Mouse (Mus musculus) stomach, postnatal 0 days (tissue): ENCODE results near the gene Fars2. TPM values are rescaled to one million over a fixed set of nuclear protein-coding genes. Genes with fewer than 3 reads are reported as not detected.

Experiments used
- ATAC-seq: fragments of 200-750 bp; cut with Nextera tagmentation; 2 replicates; pipeline ENCODE4 v1.8.0; 2017; ENCODE audit not compliant: low FRiP score, low TSS enrichment
- DNase-seq: peaks from one replicate; pipeline ENCODE4 v3.0.0-alpha.2; 2016; ENCODE audit warnings: low spot score
- H3K27ac ChIP-seq: fragments of 300-500 bp; sonication (generic); replicated peaks from 2 replicates; pipeline ENCODE4 v1.5.1; 2014; ENCODE audit warnings: mild to moderate bottlenecking, control low read depth
- H3K27me3 ChIP-seq: fragments of 300-500 bp; sonication (generic); 2 replicates; pipeline ENCODE4 v1.6.1; 2014; ENCODE audit warnings: low read length; ENCODE audit not compliant: control insufficient read depth, insufficient read depth
- H3K36me3 ChIP-seq: fragments of 300-500 bp; sonication (generic); 2 replicates; pipeline ENCODE4 v1.6.1; 2014; ENCODE audit warnings: low read length, mixed read lengths; ENCODE audit not compliant: control insufficient read depth, insufficient read depth
- H3K4me1 ChIP-seq: fragments of 300-500 bp; sonication (generic); replicated peaks from 2 replicates; pipeline ENCODE4 v1.6.1; 2014; ENCODE audit warnings: antibody characterized with exemption; ENCODE audit not compliant: control insufficient read depth, insufficient read depth
- H3K4me2 ChIP-seq: fragments of 300-500 bp; sonication (generic); replicated peaks from 2 replicates; pipeline ENCODE4 v1.6.1; 2014; ENCODE audit warnings: low read depth, mild to moderate bottlenecking, control low read depth, moderate library complexity
- H3K4me3 ChIP-seq: fragments of 300-500 bp; sonication (generic); 2 replicates; pipeline ENCODE4 v1.5.1; 2014; ENCODE audit warnings: low read depth, low read length, control low read depth
- H3K9ac ChIP-seq: fragments of 300-500 bp; sonication (generic); 2 replicates; pipeline ENCODE4 v1.6.1; 2014; ENCODE audit warnings: mild to moderate bottlenecking, low read length, control low read depth, mixed read lengths
- H3K9me3 ChIP-seq: fragments of 300-500 bp; sonication (generic); 2 replicates; pipeline ENCODE4 v1.6.1; 2016; ENCODE audit warnings: low read length; ENCODE audit not compliant: control insufficient read depth
- CTCF ChIP-seq: IDR thresholded peaks from 2 replicates; pipeline ENCODE4 v1.5.1; 2016; ENCODE audit warnings: antibody characterized with exemption, low read depth, mild to moderate bottlenecking, moderate library complexity
- EP300 ChIP-seq: optimal IDR thresholded peaks from 2 replicates; pipeline ENCODE3; 2016; ENCODE audit warnings: antibody characterized with exemption
- WGBS: fragments of 180-500 bp; shearing (Covaris S2); extraction: QIAGEN DNeasy Blood & Tissue Kit; methylation state at CpG from one replicate; pipeline ENCODE4 v1.1.7; 2014; 5-methylcytosine and 5-hydroxymethylcytosine counted together
- polyA plus RNA-seq: library from polyadenylated mRNA; unstranded; fragments of >200 nt; fragmentation: Nextera tagmentation; extraction: Ambion mirVana; gene quantifications from 2 replicates; pipeline ENCODE4 v1.2.1, GENCODE M21; 2015

Gene Fars2
- polyA plus RNA-seq, 1 experiment from 2014 or later, result 31.7 TPM

DNA sequence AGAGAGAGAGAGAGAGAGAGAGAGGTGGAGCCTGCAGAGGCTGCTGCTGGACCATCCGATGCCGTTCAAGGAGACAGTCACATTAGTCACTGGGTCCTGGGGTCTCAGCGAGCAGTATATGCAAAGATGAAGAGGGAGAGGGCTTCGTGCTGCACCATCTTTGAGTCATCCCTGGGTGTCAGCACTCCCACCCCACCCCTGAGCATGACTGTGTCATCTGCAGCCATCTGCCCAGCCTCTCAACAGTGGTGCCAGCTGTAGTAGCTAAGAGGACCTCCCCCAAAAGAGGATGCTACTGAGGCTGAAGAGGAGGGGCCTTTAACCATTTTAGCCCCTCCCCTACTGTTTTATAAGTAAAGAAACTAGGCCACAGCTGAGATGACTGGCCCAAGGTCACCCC lies 459.6 kb downstream of the Fars2 start:
- H3K36me3 ChIP-seq, result no peaks in the 10 kb centered on the region
- H3K27me3 ChIP-seq, result no peaks in the 10 kb centered on the region
- 47% methylated on average over 4 of the region's 4 CpGs for WGBS
- DNase-seq, result no peak
- H3K27ac ChIP-seq, result no peak overlapping the region
- H3K4me2 ChIP-seq, result no peak overlapping the region
- H3K4me3 ChIP-seq, result no peak overlapping the region
- no peak for ATAC-seq
- TF ChIP-seq CTCF, result no peak
- no peak for TF ChIP-seq EP300
- no peaks in the 10 kb centered on the region for H3K4me1 ChIP-seq
- H3K9me3 ChIP-seq, result no peaks in the 10 kb centered on the region
- no peak overlapping the region for H3K9ac ChIP-seq

DNA sequence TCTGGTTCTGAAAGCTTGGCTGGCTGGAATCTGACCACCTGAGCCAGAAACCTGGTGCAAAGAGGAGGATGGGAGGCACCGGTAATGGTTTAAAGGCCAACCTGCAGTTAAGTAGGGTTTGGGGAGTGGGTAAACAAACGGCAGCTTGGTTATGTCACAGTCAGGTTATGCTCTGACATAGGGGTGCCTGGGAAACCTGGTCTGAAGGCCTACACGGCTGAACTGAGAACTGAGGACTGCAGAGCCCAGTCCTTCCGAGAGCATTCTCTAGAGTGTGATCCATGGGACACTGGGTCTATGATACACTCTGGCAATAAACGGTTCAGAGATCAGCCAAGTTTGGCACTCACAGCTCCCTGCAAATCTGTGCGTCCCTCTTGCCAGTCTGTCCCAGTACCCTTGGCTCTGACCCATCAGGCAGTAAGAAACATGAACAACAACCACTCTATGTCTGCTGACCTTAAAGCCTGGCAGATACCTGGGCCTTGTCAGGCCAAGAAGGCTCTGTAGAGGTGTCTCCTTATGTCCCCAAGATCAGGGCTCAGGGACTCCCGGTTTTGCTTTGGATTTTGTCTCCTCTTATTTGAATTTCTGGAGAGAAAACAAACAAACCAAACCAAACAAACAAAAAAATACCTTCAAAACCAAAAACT lies 460.8 kb downstream of the Fars2 start:
- WGBS, result 36% methylated on average over 7 of the region's 7 CpGs
- H3K9ac ChIP-seq, result no peak overlapping the region
- H3K9me3 ChIP-seq, result no peaks in the 10 kb centered on the region
- peak overlapping the region; percentile 65; the same call in 1 of the 2 replicates for H3K4me2 ChIP-seq
- DNase-seq, result no peak
- no peaks in the 10 kb centered on the region for H3K36me3 ChIP-seq
- ATAC-seq, result no peak
- TF ChIP-seq EP300 (no peak), CTCF (no peak)
- H3K27me3 ChIP-seq, result no peaks in the 10 kb centered on the region
- H3K4me1 ChIP-seq, result no peaks in the 10 kb centered on the region
- no peak overlapping the region for H3K4me3 ChIP-seq
- no peak overlapping the region for H3K27ac ChIP-seq

DNA sequence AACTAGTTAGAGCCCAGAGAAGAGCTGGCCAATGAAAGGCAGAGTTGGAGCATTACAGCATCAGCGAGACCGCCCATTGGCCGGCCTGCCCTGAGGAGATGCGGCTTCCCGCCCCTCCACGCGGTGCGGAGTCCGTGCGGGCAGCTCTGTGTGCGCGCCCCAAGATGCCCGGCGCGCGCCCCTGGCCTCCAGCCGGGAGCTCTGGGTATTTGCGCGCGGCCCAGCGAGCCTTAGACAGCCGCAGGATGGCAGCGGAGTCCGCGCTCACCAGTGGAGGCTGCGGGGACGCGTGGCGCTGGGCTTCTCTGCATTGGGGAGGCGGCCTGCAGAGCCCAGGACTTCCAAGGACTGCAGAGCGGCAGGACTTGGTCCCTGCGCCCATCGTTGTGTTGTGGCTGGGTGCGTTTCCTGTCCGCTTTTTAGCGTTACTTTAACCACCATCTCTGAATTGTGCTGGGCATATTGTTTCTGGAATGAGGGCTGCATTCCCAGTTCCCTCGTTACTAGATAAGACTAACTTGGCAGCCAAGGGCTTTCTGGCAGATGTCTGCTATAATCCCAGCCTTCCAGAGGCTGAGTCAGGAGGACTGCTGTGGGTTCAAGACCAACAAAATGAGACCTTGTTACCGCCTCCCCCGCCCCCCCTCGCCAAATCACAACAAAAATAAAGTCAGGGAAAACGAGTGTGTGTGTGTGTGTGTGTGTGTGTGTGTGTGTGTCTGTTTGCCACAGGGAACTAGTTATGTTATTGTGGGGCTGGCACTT lies 461.5 kb downstream of the Fars2 start:
- 4% methylated on average over 41 of the region's 41 CpGs for WGBS
- Histone ChIP-seq H3K4me3 (peak overlapping the region; percentile 39), H3K9ac (peak overlapping the region; percentile 48; the same call in 1 of the 2 replicates), H3K4me2 (peak overlapping the region; percentile 65), H3K4me1 (no peaks in the 10 kb centered on the region), H3K27me3 (no peaks in the 10 kb centered on the region), H3K9me3 (no peaks in the 10 kb centered on the region), H3K27ac (no peak overlapping the region), H3K36me3 (no peaks in the 10 kb centered on the region)
- TF ChIP-seq CTCF, result peak; percentile 61
- no peak for TF ChIP-seq EP300
- DNase-seq (peak; percentile 72), ATAC-seq (peak; percentile 89)

DNA sequence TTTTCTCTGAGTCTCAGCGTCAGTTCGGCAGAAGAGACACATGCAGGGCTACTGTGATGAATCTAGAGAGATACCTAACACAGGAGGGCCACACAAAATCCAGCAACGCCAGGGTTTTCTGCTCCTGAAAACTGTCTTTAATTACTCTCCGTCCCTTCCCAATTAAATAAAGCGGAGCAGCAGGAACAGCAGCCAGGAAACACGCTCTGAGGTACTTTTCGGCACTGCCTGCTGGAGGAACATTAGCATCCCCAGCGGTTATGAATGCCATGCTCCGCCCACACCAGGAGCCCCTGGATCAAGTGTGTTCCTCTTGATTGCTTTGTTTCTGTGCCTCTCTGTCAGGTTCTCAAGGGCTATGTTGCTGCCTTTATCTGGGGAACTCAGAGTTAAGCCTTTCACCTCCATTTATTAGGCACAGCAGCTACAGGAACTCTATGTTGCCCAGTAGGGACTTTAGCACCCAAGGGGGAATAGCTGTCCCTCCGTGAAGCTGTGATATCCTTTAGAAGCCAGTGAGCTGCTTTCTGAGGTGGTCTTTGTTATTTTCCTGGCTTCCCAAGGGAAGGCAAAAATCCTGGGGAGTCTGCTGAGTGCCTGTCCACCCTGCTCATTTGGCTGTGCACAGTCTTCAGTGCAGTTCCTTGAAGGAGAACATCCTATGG lies 465.3 kb downstream of the Fars2 start:
- no peak for DNase-seq
- TF ChIP-seq EP300 (no peak), CTCF (no peak)
- Histone ChIP-seq H3K4me3 (no peak overlapping the region), H3K36me3 (no peaks in the 10 kb centered on the region), H3K4me1 (no peaks in the 10 kb centered on the region), H3K27me3 (no peaks in the 10 kb centered on the region), H3K27ac (no peak overlapping the region), H3K9ac (no peak overlapping the region), H3K9me3 (no peaks in the 10 kb centered on the region), H3K4me2 (no peak overlapping the region)
- ATAC-seq, result no peak
- 31% methylated on average over 10 of the region's 10 CpGs for WGBS

DNA sequence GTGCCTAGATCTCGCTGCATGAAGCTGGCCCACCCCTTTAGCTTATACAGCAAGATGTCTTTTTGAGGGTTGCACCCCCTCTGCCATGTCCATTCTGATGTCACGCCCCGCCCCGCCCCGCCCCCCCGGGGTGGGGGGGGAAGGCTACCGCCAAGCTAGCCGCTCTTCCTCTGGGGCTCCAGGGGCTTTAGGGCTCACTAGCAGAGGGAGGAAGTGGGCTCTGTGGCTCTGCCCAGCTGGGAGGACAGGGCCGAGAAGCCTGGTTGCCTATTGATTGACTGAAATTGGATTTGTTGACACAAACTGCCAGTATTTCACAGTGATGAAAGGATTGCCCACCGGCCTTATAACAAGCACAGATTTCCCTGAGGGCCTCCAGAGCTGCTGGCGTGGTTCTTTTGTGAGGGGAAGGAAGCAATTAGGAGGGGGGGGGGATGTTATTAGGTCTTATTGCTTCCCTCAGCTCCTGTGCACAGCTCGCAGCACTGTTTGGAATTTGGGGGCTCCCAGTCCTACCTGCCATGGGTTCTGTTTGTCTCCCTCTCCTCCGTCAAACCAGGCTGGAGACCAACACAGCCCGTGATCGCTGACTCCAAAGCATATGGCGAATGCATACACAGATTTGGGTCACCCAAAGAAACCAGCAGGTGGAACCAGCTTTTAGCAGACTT lies 466.4 kb downstream of the Fars2 start:
- Histone ChIP-seq H3K36me3 (no peaks in the 10 kb centered on the region), H3K9me3 (no peaks in the 10 kb centered on the region), H3K9ac (no peak overlapping the region), H3K27ac (no peak overlapping the region), H3K4me2 (no peak overlapping the region), H3K4me1 (no peaks in the 10 kb centered on the region), H3K27me3 (no peaks in the 10 kb centered on the region), H3K4me3 (no peak overlapping the region)
- ATAC-seq (no peak), DNase-seq (peak; percentile 24)
- WGBS, result 27% methylated on average over 16 of the region's 16 CpGs
- TF ChIP-seq EP300 (no peak), CTCF (no peak)
